Mouse (Mus musculus): ENCODE data around the gene Il20rb. TPM values are rescaled to one million over a fixed set of nuclear protein-coding genes. Genes with fewer than 3 reads are reported as not detected.

The Il20rb gene
- polyA plus RNA-seq, 1 experiment from 2014 or later = 1.6 TPM

GRCm38 (mm10) chr9:100467653-100468052 lies 18.9 kb downstream of the Il20rb start:
- no peak for DNase-seq (ENCODE audit: low spot score)
- Histone ChIP-seq H3K4me1 (replicated peaks) (0 out of 2 replicates have a peak, but pooled peaks cover 5% of the 10 kb centered on the region), H3K9me3 (no peaks in the 10 kb centered on the region), H3K27ac (no peak overlapping the region), H3K27me3 (ENCODE audit: insufficient read depth, poor library complexity, severe bottlenecking) (no peaks in the 10 kb centered on the region), H3K4me3 (no peak overlapping the region), H3K36me3 (peaks cover 18% of the 10 kb centered on the region)
- 85% methylated on average over 7 of the region's 7 CpGs for WGBS

DNA sequence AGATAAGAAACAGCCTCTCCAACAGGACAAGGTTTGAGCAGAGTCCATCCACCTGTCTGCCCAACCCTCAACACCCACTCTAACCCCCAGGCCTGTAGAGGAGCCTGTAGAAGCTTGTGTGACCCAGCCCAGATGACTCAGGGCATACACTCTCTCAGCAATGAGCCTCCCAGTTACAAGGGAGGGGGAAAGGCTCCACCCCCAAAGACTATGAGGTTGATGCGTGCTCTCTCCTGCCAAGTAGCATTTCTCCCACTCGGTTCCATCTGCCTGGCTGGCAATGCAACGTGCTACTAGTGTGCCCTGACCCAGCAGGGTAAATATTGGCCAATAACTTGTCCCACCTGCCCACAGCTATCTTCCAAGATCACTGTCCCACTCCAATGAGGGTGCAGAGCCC lies 19.8 kb downstream of the Il20rb start:
- no peak for DNase-seq (ENCODE audit: low spot score)
- Histone ChIP-seq H3K36me3 (peaks cover 17% of the 10 kb centered on the region), H3K4me3 (no peak overlapping the region), H3K9me3 (no peaks in the 10 kb centered on the region), H3K27ac (no peak overlapping the region), H3K4me1 (replicated peaks) (0 out of 2 replicates have a peak, but pooled peaks cover 5% of the 10 kb centered on the region), H3K27me3 (ENCODE audit: insufficient read depth, poor library complexity, severe bottlenecking) (no peaks in the 10 kb centered on the region)
- 88% methylated on average over 3 of the region's 3 CpGs for WGBS

DNA sequence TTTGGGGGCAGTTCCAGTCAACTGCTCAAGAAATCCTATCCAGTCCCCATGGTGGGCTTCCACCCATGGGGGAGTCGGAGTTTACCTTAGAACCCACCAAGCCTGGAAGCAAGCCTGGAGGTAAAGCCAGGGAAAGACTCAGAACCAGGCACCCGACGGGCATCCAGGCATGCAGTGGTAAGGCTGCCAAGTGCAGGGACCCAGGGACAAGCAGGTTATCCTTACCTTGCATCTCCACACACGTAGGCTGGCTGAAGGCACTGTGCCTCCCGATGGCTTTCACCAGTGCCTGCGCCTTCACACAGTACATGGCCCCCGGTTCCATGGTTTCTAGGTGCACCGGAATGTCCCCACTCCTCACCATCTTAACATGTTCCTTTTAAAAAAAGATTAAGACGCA lies 20.6 kb downstream of the Il20rb start:
- no peak overlapping the region for H3K27ac ChIP-seq
- no peak for DNase-seq (ENCODE audit: low spot score)
- no peaks in the 10 kb centered on the region for H3K9me3 ChIP-seq
- peaks cover 24% of the 10 kb centered on the region for H3K36me3 ChIP-seq
- 95% methylated on average over 9 of the region's 9 CpGs for WGBS
- H3K4me1 ChIP-seq (replicated peaks) = 0 out of 2 replicates have a peak, but pooled peaks cover 3% of the 10 kb centered on the region
- H3K27me3 ChIP-seq (ENCODE audit: insufficient read depth, poor library complexity, severe bottlenecking) = no peaks in the 10 kb centered on the region
- no peak overlapping the region for H3K4me3 ChIP-seq

GRCm38 (mm10) chr9:100465380-100465779 lies 21.2 kb downstream of the Il20rb start:
- WGBS = 94% methylated on average over 5 of the region's 5 CpGs
- H3K27me3 ChIP-seq (ENCODE audit: insufficient read depth, poor library complexity, severe bottlenecking) = no peaks in the 10 kb centered on the region
- H3K4me1 ChIP-seq (replicated peaks) = no peaks in the 10 kb centered on the region
- H3K36me3 ChIP-seq = peaks cover 27% of the 10 kb centered on the region
- no peak overlapping the region for H3K27ac ChIP-seq
- no peak for DNase-seq (ENCODE audit: low spot score)
- H3K9me3 ChIP-seq = no peaks in the 10 kb centered on the region
- no peak overlapping the region for H3K4me3 ChIP-seq

- H3K9me3 ChIP-seq = no peaks in the 10 kb centered on the region
- WGBS = 79% methylated on average over 2 of the region's 2 CpGs
- peaks cover 39% of the 10 kb centered on the region for H3K36me3 ChIP-seq
- no peaks in the 10 kb centered on the region for H3K4me1 ChIP-seq (replicated peaks)
- no peaks in the 10 kb centered on the region for H3K27me3 ChIP-seq (ENCODE audit: insufficient read depth, poor library complexity, severe bottlenecking)
- no peak for DNase-seq (ENCODE audit: low spot score)
- no peak overlapping the region for H3K4me3 ChIP-seq
- H3K27ac ChIP-seq = no peak overlapping the region
Observed at GRCm38 (mm10) chr9:100463771-100464170, 22.8 kb downstream of the Il20rb start.

- Histone ChIP-seq H3K4me3 (no peak overlapping the region), H3K9me3 (no peaks in the 10 kb centered on the region), H3K27me3 (ENCODE audit: insufficient read depth, poor library complexity, severe bottlenecking) (no peaks in the 10 kb centered on the region), H3K27ac (no peak overlapping the region), H3K36me3 (peaks cover 39% of the 10 kb centered on the region), H3K4me1 (replicated peaks) (no peaks in the 10 kb centered on the region)
- WGBS = 94% methylated on average over 4 of the region's 4 CpGs
- no peak for DNase-seq (ENCODE audit: low spot score)
Observed at GRCm38 (mm10) chr9:100462098-100462497, 24.5 kb downstream of the Il20rb start.

- 88% methylated on average over 9 of the region's 9 CpGs for WGBS
- DNase-seq (ENCODE audit: low spot score) = no peak
- no peaks in the 10 kb centered on the region for H3K27me3 ChIP-seq (ENCODE audit: insufficient read depth, poor library complexity, severe bottlenecking)
Observed at GRCm38 (mm10) chr9:100461671-100462070, 24.9 kb downstream of the Il20rb start.

DNA sequence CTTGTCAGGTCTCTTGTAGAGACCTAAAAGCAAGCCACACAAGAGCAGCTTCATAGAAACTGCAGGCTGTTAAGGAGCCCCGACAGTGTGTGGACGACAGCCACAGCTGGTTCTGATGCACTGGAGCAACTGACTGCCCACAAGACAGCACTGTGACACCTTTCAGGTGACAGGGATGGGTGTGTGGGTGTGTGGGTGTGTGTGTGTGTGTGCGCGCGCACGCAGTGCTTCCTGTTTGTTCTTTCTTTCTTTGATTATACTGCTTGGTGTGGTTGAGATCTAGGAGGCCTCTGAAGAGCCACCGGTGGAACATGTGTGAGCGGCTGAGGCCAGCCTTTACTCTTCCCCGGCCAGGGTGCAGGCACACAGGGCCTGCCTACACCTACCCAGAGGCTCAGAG lies 26.4 kb downstream of the Il20rb start:
- H3K27ac ChIP-seq = no peak overlapping the region
- H3K36me3 ChIP-seq = peaks cover 32% of the 10 kb centered on the region
- WGBS = 95% methylated on average over 9 of the region's 9 CpGs
- H3K4me1 ChIP-seq (replicated peaks) = 0 out of 2 replicates have a peak, but pooled peaks cover under 1% of the 10 kb centered on the region
- H3K9me3 ChIP-seq = no peaks in the 10 kb centered on the region
- DNase-seq (ENCODE audit: low spot score) = no peak
- H3K4me3 ChIP-seq = no peak overlapping the region
- peaks cover 4% of the 10 kb centered on the region for H3K27me3 ChIP-seq (ENCODE audit: insufficient read depth, poor library complexity, severe bottlenecking)

More at GRCm38 (mm10) chr9:100461671-100462070, 24.9 kb downstream of the Il20rb start:
- Histone ChIP-seq H3K9me3 (no peaks in the 10 kb centered on the region), H3K36me3 (peaks cover 36% of the 10 kb centered on the region), H3K4me1 (replicated peaks) (no peaks in the 10 kb centered on the region), H3K4me3 (no peak overlapping the region), H3K27ac (no peak overlapping the region)

GRCm38 (mm10) chr9:100457971-100458681 lies 28.5 kb downstream of the Il20rb start:
- no peak for DNase-seq (ENCODE audit: low spot score)
- Histone ChIP-seq H3K4me3 (no peak overlapping the region), H3K27me3 (ENCODE audit: insufficient read depth, poor library complexity, severe bottlenecking) (peaks cover 10% of the 10 kb centered on the region), H3K9me3 (no peaks in the 10 kb centered on the region), H3K4me1 (replicated peaks) (peaks cover 11% of the 10 kb centered on the region), H3K27ac (no peak overlapping the region), H3K36me3 (peaks cover 32% of the 10 kb centered on the region)
- 92% methylated on average over 17 of the region's 17 CpGs for WGBS

DNA sequence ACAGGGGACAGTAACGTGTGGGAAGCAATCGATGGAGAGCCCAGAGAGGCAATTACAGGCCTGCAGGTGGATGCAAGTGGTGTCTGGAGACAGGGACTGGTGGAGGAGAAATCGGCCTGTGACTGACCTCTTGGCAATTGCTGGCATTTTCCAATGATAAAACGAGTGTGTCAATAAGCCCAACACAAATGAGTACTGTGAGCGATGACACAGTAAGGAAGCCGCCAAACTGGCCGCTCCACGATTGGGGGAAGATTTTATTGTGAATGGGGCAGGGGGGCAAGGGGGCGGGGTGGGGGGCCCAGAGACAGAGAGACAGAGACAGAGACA lies 32.0 kb downstream of the Il20rb start:
- Histone ChIP-seq H3K9me3 (no peaks in the 10 kb centered on the region), H3K4me1 (replicated peaks) (peaks cover 11% of the 10 kb centered on the region), H3K4me3 (peak overlapping the region; percentile 49), H3K36me3 (peaks cover 16% of the 10 kb centered on the region), H3K27ac (peak overlapping the region; percentile 70), H3K27me3 (ENCODE audit: insufficient read depth, poor library complexity, severe bottlenecking) (peaks cover 10% of the 10 kb centered on the region)
- DNase-seq (ENCODE audit: low spot score) = no peak
- 32% methylated on average over 9 of the region's 9 CpGs for WGBS

DNA sequence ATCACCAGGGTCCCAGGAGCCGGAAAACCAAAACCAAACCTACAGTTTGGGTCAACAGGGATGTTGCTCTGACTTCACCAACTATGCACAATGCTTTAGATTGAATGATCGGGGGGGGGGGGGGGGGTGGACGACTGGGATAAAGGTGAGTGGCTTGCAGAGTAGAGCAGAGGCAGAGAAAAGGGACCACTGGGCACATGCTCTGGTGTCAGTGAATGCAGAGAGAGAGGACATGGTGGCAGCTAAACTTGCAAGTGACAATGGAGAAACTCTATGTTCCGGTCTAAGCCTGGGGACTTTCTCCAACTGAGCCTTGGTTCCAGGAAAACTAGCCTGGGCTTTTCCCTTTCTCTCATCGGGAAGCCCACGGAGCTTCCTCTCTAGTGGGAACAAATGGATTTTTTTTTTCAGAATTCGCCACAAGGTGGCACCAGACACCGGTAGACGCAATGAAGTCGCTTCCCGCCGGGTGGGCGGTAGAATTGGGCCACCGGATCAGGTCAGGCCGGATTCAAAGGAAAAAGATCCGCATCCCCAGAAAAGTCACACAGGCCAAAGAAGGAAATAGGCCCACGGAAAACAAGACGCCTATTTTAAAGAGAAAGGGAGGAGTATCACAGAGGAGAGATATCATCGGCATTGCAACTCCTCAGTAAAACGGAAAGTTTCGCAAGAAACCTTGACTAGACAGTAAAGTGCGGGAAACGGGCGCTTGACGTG lies 32.5 kb downstream of the Il20rb start:
- peak; percentile 76 for DNase-seq (ENCODE audit: low spot score)
- Histone ChIP-seq H3K27ac (peak overlapping the region; percentile 70), H3K27me3 (ENCODE audit: insufficient read depth, poor library complexity, severe bottlenecking) (peaks cover 10% of the 10 kb centered on the region), H3K4me1 (replicated peaks) (peaks cover 11% of the 10 kb centered on the region), H3K4me3 (peak overlapping the region; percentile 49), H3K36me3 (peaks cover 14% of the 10 kb centered on the region), H3K9me3 (no peaks in the 10 kb centered on the region)
- WGBS = 11% methylated on average over 25 of the region's 25 CpGs

GRCm38 (mm10) chr9:100452432-100452831 lies 34.2 kb downstream of the Il20rb start:
- Histone ChIP-seq H3K27ac (no peak overlapping the region), H3K36me3 (no peaks in the 10 kb centered on the region), H3K9me3 (no peaks in the 10 kb centered on the region), H3K4me1 (replicated peaks) (peaks cover 11% of the 10 kb centered on the region), H3K27me3 (ENCODE audit: insufficient read depth, poor library complexity, severe bottlenecking) (peaks cover 16% of the 10 kb centered on the region), H3K4me3 (no peak overlapping the region)
- no peak for DNase-seq (ENCODE audit: low spot score)
- 85% methylated on average over 6 of the region's 6 CpGs for WGBS

DNA sequence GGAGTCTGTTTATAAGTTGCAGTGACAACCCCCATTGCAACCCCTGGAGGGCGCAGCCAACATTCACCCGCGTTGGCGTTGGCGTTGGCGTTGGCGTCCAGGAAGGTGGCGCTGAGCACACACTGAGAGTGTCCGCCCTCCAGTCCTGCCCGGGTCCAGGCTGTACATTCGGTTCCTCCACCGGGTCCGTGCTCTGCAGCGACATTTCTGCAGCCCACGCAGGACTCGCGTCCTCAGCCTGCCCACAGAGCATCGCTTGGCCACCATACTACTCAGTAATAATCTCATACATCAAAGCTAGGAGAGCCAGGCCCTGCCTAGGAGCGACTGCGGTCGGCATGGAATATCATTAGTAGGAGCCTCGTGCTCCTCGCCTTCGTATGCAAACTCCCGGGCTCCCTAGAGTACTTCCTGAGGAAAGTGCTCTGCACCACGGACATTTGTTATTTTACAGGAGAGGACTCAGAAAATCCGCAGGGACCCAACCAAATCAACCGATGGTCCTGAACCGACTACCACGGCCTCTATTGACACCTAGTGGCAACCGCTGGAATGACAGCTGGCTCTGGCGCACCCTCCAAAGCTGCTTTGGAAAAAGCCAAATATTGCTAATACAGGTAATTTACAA lies 40.4 kb downstream of the Il20rb start:
- whole genome bisulfite sequencing = under 1% methylated on average over 32 of the region's 32 CpGs
- H3K4me1 ChIP-seq (replicated peaks) = no peaks in the 10 kb centered on the region; the same call in 1 of the 2 replicates
- H3K9me3 ChIP-seq = no peaks in the 10 kb centered on the region
- peak overlapping the region; percentile 71 for H3K4me3 ChIP-seq
- peaks cover 8% of the 10 kb centered on the region; the same call in 1 of the 2 replicates for H3K27me3 ChIP-seq (ENCODE audit: insufficient read depth, poor library complexity, severe bottlenecking)
- H3K27ac ChIP-seq = peak overlapping the region; percentile 87
- peak; percentile 85 for DNase-seq (ENCODE audit: low spot score)
- no peaks in the 10 kb centered on the region for H3K36me3 ChIP-seq

Measured in hindbrain, embryonic 10.5 days (tissue).